Mouse (Mus musculus): ENCODE results near the gene Ephb6. TPM values are rescaled to one million over a fixed set of nuclear protein-coding genes. Genes with fewer than 3 reads are reported as not detected.
"Not testable (repeated sequence)": the region's sequence is repeated elsewhere in the genome, so short reads cannot be mapped to it uniquely, and the experiment has no call there.

The Ephb6 gene
- total RNA-seq (2021): 100 to 1,000 TPM; 165 to 178 TPM

- peak; percentile 75 for DNase-seq
- intact Hi-C loops (cut with DNase I): loop anchor here (5.0 to 10.0 kb wide), 2 partner anchors 592 to 660 kb away; partner anchors contain the start of genes Casp2 and Tmem139
Measured at GRCm38 (mm10) chr6:41605061-41605793, at the start of gene Ephb6. Gene Ephb6, plus strand, starts transcription at chr6:41605482.

- no peak for DNase-seq
- intact Hi-C loops (cut with DNase I): no loop called here
Measured at GRCm38 (mm10) chr6:41556389-41556788, 48.9 kb upstream of the Ephb6 start.

- intact Hi-C loops (cut with DNase I): no loop called here
Measured at GRCm38 (mm10) chr6:41557468-41557867, 47.8 kb upstream of the Ephb6 start.

GRCm38 (mm10) chr6:41558271-41558670, 47.0 kb upstream of the Ephb6 start:
- intact Hi-C loops (cut with DNase I): no loop called here

More at GRCm38 (mm10) chr6:41557468-41557867, 47.8 kb upstream of the Ephb6 start:
- DNase-seq: no peak

GRCm38 (mm10) chr6:41559331-41559730, 46.0 kb upstream of the Ephb6 start:
- intact Hi-C loops (cut with DNase I): no loop called here

More at GRCm38 (mm10) chr6:41558271-41558670, 47.0 kb upstream of the Ephb6 start:
- DNase-seq: no peak

GRCm38 (mm10) chr6:41560273-41560672, 45.0 kb upstream of the Ephb6 start:
- DNase-seq: no peak
- intact Hi-C loops (cut with DNase I): no loop called here

More at GRCm38 (mm10) chr6:41559331-41559730, 46.0 kb upstream of the Ephb6 start:
- DNase-seq: no peak

- DNase-seq: no peak
- intact Hi-C loops (cut with DNase I): no loop called here
Measured at GRCm38 (mm10) chr6:41562598-41562997, 42.7 kb upstream of the Ephb6 start.

- DNase-seq; intact Hi-C loops (cut with DNase I): not testable (repeated sequence)
Measured at GRCm38 (mm10) chr6:41563104-41563951, 42.0 kb upstream of the Ephb6 start.

GRCm38 (mm10) chr6:41565261-41565660, 40.0 kb upstream of the Ephb6 start:
- DNase-seq: no peak
- intact Hi-C loops (cut with DNase I): no loop called here

GRCm38 (mm10) chr6:41566965-41567364, 38.3 kb upstream of the Ephb6 start:
- DNase-seq: no peak
- intact Hi-C loops (cut with DNase I): no loop called here

GRCm38 (mm10) chr6:41569078-41569477, 36.2 kb upstream of the Ephb6 start:
- intact Hi-C loops (cut with DNase I): no loop called here
- DNase-seq: no peak

- intact Hi-C loops (cut with DNase I): no loop called here
- no peak for DNase-seq
Measured at GRCm38 (mm10) chr6:41576526-41577097, 28.7 kb upstream of the Ephb6 start.

GRCm38 (mm10) chr6:41577297-41577696, 28.0 kb upstream of the Ephb6 start:
- intact Hi-C loops (cut with DNase I): no loop called here
- DNase-seq: peak; percentile 82

- DNase-seq: no peak
- intact Hi-C loops (cut with DNase I): no loop called here
Measured at GRCm38 (mm10) chr6:41581295-41581694, 24.0 kb upstream of the Ephb6 start.

GRCm38 (mm10) chr6:41582189-41582588, 23.1 kb upstream of the Ephb6 start:
- no peak for DNase-seq
- intact Hi-C loops (cut with DNase I): no loop called here

- DNase-seq: peak; percentile 60
Measured at GRCm38 (mm10) chr6:41604401-41605050, 756 bp upstream of the Ephb6 start.

GRCm38 (mm10) chr6:41605794-41606104, 467 bp downstream of the Ephb6 start:
- intact Hi-C loops (cut with DNase I): loop anchor here (5.0 to 10.0 kb wide), 2 partner anchors 592 to 659 kb away; partner anchors contain the start of genes Casp2 and Tmem139
- DNase-seq: no peak

More at GRCm38 (mm10) chr6:41604401-41605050, 756 bp upstream of the Ephb6 start:
- intact Hi-C loops (cut with DNase I): loop anchor here (5.0 to 10.0 kb wide), 2 partner anchors 593 to 660 kb away; partner anchors contain the start of genes Casp2 and Tmem139

- intact Hi-C loops (cut with DNase I): loop anchor here (5.0 to 10.0 kb wide), 2 partner anchors 591 to 659 kb away; partner anchors contain the start of genes Casp2 and Tmem139
- DNase-seq: peak; percentile 85
Measured at GRCm38 (mm10) chr6:41606214-41606613, 932 bp downstream of the Ephb6 start.

- no peak for DNase-seq
Measured at GRCm38 (mm10) chr6:41607637-41608036, 2.4 kb downstream of the Ephb6 start.

GRCm38 (mm10) chr6:41620173-41620798, 15.0 kb downstream of the Ephb6 start:
- intact Hi-C loops (cut with DNase I): loop anchor here (5.0 kb wide), 1 partner anchor 137 kb away; no protein-coding TSS in a partner anchor
- DNase-seq: no peak

More at GRCm38 (mm10) chr6:41607637-41608036, 2.4 kb downstream of the Ephb6 start:
- intact Hi-C loops (cut with DNase I): loop anchor here (5.0 to 10.0 kb wide), 2 partner anchors 590 to 657 kb away; partner anchors contain the start of genes Casp2 and Tmem139
